Mouse (Mus musculus) c-Kit-positive CD71-negative TER-119-negative erythroid progenitor cells, embryonic 14.5 days (primary cell): ENCODE measurements around the gene Evi2a.

Source experiments
- DNase-seq: peaks from one replicate; pipeline ENCODE4 v3.0.0-alpha.2; 2013; ENCODE audit warnings: low read depth

Gene Evi2a

DNA sequence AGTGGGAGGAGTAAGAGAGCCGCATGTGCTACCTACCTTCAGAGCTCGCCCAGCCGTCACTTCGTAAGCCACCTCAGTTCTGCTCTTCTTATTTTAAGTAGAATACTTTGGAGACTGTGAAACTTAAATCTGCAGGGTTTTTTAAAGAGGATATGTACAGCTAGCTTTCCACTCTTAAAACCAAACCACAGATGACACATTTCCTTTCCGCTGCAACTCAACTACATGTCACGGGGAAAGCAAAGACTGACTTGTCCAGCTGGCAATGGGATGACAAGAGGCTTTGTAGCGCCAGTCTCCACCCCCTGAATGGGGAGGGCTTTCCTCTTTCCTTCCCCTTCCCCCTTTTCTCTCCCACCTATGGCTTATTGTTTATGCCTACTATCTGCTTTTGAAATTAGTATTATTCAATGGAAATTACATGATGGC lies at the start of gene Evi2a, which contains the start of gene Evi2:
TSS of gene Evi2a (minus strand) at position 277 of the 429 bp plus-strand sequence.
TSS of gene Evi2 (minus strand) at position 257 of the 429 bp plus-strand sequence.
- peak; percentile 67 for DNase-seq

- peak; percentile 85 for DNase-seq
Measured at GRCm38 (mm10) chr11:79577741-79578140, 47.3 kb upstream of the Evi2a start.

GRCm38 (mm10) chr11:79575383-79576073 lies 45.1 kb upstream of the Evi2a start:
- no peak for DNase-seq

DNA sequence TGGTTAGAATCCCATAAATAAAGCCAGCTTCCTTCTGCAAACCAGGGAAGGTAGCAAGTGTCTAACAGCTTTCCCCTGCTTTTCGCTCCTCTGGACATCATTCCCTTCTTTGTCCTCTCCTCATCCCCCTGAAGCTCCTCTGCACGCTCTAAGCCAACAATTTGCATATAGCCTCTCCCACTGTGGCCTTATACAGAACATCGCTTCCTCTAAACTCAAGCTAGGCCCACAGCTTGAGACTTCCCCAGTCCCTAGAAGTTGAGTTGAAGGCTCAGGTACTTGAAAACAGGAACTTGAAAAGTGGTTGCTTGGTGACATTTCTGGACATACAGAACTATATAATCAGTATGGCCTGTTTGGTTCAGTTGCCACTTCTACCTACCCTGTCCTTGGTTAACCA lies 43.4 kb upstream of the Evi2a start:
- DNase-seq = no peak

GRCm38 (mm10) chr11:79570319-79570718 lies 39.9 kb upstream of the Evi2a start:
- DNase-seq = no peak

- DNase-seq = no peak
Measured at GRCm38 (mm10) chr11:79568197-79568911, 37.9 kb upstream of the Evi2a start.

DNA sequence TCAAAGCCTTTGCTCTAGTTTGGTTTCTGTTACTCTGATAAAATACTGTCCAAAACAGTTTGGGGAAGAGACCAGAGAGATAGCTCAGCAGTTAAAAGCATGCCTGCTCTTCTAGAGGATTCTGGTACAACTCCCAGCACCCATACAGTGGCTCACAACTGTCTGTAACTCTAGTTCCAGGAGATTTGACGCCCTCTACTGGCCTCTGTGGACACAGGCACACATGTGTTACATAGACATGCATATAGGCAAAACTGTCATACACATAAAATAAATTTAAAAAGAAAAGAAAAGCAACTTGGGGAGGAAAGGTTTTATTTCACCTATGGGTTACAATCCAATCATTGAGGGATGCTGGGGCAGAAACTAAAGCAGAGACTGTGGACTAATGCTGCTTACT lies 36.5 kb upstream of the Evi2a start:
- no peak for DNase-seq

GRCm38 (mm10) chr11:79563493-79563892 lies 33.1 kb upstream of the Evi2a start:
- no peak for DNase-seq

GRCm38 (mm10) chr11:79560536-79560935 lies 30.1 kb upstream of the Evi2a start:
- no peak for DNase-seq

DNA sequence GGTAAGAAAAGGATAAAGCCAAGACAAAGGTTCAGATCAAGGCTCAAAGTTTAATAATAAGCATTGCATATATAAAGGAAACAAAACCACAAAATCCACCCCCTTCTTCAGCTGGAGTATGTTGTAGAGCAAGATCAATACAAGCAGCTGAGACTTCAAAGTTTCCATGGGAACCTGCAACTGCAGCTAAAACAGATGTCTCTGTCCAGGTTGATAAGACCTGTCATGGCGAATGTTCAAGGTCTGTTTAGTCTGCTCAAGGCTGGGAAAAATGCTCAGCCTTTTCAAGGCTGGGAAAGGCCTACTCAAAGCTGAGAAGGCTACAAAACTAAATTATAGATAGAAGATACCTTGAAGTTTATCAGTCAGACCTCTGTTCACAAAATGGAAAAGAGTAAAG lies 22.2 kb upstream of the Evi2a start:
- no peak for DNase-seq

DNA sequence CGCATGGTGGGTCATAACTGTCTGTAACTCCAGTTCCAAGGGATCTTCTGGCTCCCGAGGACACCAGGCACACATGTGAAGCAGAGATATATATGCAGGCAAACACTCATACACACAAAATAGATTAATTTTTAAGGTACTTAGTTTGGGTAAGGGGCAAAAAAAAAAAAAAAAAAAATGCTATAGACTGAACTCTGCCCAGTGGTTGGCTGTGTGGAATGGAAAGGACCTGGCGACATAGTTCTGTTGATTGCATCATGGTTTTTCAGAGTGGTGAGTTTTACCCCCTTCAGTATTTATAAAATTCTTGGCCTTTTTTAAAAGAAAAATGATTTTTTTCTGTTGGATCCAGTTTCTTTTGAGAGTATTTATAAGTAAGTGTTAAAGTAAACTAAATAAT lies 5.9 kb upstream of the Evi2a start:
- no peak for DNase-seq

DNA sequence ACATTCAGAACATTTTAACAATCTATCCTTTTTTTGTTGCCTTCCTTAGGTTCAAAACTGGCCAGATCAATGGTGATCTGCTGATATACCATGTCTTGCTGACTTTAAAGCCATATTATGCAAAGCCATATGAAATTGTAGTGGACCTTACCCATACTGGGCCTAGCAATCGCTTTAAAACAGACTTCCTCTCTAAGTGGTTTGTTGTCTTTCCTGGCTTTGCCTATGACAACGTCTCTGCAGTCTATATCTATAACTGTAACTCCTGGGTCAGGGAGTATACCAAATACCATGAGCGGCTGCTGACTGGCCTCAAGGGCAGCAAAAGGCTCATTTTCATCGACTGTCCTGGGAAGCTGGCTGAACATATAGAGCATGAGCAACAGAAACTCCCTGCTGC lies 5.1 kb upstream of the Evi2a start:
- DNase-seq = no peak

- no peak for DNase-seq
Measured at GRCm38 (mm10) chr11:79533950-79534690, 3.7 kb upstream of the Evi2a start.

- no peak for DNase-seq
Measured at GRCm38 (mm10) chr11:79533311-79533710, 2.9 kb upstream of the Evi2a start.

DNA sequence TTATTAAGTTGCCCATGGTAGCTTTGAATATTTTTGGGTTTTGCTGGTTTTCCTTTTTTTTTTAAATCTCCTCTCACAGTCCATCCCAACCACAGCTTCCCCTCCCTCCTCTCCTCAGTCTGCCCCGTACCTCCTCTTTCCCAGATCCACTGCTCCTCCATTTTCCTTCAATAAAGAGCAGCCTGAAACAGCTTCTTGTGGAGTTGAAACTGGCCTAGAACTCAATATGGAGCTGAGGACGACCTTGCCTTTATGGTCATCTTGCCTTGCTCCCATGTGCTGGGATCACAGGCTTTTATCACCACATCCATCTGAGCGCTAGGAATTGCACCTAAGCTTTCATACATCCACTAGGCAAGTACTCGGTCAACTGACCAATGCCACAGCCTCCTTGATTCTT lies 1.1 kb upstream of the Evi2a start:
- DNase-seq = no peak

- no peak for DNase-seq
Measured at GRCm38 (mm10) chr11:79530774-79531173, 365 bp upstream of the Evi2a start.

DNA sequence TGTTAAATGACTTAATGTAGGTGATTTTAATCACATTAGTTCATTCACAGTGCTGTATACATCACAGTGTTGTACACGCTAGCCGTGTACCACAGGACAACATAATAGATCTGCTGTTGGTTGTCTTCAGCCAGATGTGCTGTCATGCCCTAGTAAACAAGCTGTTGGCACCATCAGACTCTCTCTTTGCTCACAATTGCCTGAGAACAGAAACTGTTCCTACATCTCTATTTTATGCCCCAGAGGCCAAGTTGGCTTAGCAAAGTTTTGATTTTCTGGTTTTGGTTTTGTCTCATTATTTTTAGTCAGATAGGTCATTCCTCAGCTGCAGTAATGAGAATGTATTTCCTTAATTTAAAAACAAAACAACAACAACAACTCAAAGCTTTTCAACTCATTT lies 673 bp downstream of the Evi2a start:
- no peak for DNase-seq

GRCm38 (mm10) chr11:79529226-79529625 lies 1.2 kb downstream of the Evi2a start:
- DNase-seq = no peak

DNA sequence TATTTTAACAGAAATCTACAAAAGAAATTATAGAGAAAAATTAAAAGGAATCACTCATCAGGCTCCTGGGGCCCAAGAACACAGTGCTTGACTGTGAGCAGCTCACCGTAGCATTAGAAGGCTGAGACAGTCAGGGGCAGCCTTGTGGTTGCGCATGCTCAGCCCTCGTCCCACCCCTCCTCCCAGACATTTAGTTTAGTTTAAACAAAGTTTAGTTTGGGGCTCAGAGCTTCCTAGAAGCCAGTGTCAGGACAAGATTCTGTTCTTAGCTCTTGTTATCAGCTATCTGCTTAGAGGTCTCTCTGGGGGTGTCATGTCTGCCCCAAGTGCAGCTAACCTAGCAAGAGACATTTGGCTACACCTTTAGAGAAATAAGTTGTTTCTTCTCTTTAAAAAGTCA lies 1.8 kb downstream of the Evi2a start:
- no peak for DNase-seq

DNA sequence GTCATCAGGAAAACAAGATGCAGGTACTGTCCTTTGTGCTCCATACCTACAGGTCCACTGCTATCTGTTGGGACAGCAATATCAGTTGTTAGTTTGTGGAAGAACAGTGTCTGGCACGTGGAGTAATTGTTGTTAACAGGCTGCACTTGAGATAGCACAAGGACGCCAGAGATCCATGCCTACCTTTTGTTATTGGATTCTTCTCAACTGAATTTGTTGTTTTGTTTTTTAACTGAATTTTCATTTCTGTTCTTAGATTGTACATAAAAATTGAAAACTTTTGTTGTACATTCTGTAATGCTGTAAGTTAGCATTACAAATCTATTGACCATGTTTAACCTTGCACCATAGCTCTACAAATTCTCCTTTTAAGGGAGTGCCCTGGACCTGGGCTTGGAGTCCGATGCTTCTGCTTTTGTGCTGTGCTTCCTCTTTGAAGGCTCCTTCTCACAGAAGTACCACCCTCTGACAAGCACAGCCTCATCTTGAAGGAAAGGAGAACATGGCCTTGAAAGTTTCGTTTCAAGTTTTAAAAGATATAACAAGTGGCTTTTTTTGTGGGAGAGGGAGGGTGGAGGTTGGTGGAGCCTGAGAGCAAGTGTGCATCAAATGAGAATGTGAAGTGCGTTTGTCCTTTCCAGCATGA lies 2.5 kb downstream of the Evi2a start:
- peak; percentile 43 for DNase-seq

DNA sequence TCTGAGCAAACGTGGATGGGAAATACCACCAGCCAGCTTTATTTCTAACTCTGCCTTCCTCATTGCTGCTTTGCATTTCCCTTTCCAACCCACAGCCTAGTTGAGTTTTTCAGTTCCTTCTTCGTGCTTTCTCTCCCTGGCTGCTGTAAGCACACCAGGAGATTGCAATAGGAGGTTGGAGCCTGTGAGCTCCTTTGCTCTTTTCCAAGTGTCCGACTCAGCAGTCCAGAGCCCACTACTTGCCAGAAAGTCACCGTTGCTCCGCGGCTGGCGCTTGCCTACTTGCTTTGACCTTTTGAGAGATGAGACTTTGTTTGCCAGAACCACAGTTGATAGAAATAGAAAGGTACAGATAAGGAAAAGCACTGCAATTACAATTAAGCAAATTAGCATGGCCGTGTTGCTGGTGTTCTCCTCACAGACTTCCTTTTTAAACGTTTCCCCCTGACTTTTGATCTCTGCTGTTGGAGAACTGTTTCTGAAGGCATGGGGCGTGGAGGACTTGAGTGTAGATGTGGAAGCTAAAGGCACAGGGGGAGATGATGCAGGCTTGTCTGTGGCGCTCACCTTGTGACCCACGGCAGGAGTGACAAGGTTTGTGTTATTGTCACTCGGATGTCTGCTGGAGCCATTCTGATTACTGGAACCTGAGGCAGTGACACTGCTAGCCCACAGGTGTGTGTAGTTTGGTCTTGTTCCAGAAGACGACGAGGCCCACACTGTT lies 3.2 kb downstream of the Evi2a start:
- no peak for DNase-seq

GRCm38 (mm10) chr11:79526549-79526948 lies 3.9 kb downstream of the Evi2a start:
- no peak for DNase-seq
